Mouse (Mus musculus) bone marrow, adult 2 months (tissue): ENCODE data around the gene Ccdc141.

Source experiments
- CTCF ChIP-seq: fragments of 200-500 bp; IDR thresholded peaks from 2 replicates; pipeline ENCODE4 v1.5.1; 2011; ENCODE audit warnings: low read length, control low read depth; ENCODE audit not compliant: control insufficient read depth, insufficient read depth
- POLR2A ChIP-seq: fragments of 200-500 bp; IDR thresholded peaks from 2 replicates; pipeline ENCODE4 v1.6.1; 2011; ENCODE audit warnings: low read depth, mild to moderate bottlenecking, control low read depth, low read length, borderline replicate concordance; ENCODE audit not compliant: control insufficient read depth

DNA sequence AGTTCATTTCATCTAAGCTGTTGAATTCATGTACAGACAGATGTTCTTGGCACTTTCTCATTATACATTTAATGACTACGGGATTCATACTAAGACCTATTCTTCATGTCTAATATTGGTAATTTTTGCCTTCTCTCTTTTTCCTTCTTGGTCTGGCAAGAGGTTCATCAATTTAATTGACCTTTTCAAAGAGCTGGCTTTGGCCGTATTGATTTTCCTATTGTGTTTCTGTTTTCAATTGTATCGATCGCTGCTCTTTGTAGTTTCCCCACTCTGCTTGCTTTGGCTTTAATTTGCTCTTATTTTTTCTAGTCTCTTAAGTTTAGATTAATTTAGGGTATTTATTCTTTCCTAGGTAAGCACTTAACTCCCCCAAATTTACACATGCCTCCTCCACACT lies 12.9 kb downstream of the Ccdc141 start:
- TF ChIP-seq CTCF (no peak), POLR2A (no peak)
